Mouse (Mus musculus): Measurements from ENCODE around the gene Rpp30. TPM values are rescaled to one million over a fixed set of nuclear protein-coding genes. Genes with fewer than 3 reads are reported as not detected.

Rpp30 gene
- 58.1 TPM for polyA plus RNA-seq (2014; fragmentation: Illumina TruSeq; extraction: RNeasy Lipid Tissue Mini Kit (QIAGEN cat#74804); ENCODE audit: low read depth, low replicate concordance)

GRCm38 (mm10) chr19:36083262-36084225 is at the start of gene Rpp30:
TSS of gene Rpp30 (plus strand) at chr19:36083716.

GRCm38 (mm10) chr19:36057231-36057811 is 26.2 kb upstream of the Rpp30 start, which contains the start of gene Htr7:
TSS of gene Htr7 (minus strand) at chr19:36057507.

GRCm38 (mm10) chr19:36119783-36120471 is 36.4 kb downstream of the Rpp30 start, which contains the start of gene Ankrd1:
TSS of gene Ankrd1 (minus strand) at chr19:36120099.

Other genes starting within 250 kb of the Rpp30 start
- not detected for gene Htr7, start 26.2 kb upstream of the Rpp30 start, polyA plus RNA-seq (2014; fragmentation: Illumina TruSeq; extraction: RNeasy Lipid Tissue Mini Kit (QIAGEN cat#74804); ENCODE audit: low read depth, low replicate concordance)
- gene Ankrd1, start 36.4 kb downstream of the Rpp30 start, polyA plus RNA-seq (2014; fragmentation: Illumina TruSeq; extraction: RNeasy Lipid Tissue Mini Kit (QIAGEN cat#74804); ENCODE audit: low read depth, low replicate concordance), result not detected

Data from adrenal gland, adult 10 weeks (tissue).